Mouse (Mus musculus): ENCODE measurements around the gene Klhl41. TPM values are rescaled to one million over a fixed set of nuclear protein-coding genes. Genes with fewer than 3 reads are reported as not detected.
"Not testable (repeated sequence)": the region's sequence is repeated elsewhere in the genome, so short reads cannot be mapped to it uniquely, and the experiment has no call there.

The Klhl41 gene
- polyA plus RNA-seq, 1 experiment from 2014 or later = 22.4 TPM

DNA sequence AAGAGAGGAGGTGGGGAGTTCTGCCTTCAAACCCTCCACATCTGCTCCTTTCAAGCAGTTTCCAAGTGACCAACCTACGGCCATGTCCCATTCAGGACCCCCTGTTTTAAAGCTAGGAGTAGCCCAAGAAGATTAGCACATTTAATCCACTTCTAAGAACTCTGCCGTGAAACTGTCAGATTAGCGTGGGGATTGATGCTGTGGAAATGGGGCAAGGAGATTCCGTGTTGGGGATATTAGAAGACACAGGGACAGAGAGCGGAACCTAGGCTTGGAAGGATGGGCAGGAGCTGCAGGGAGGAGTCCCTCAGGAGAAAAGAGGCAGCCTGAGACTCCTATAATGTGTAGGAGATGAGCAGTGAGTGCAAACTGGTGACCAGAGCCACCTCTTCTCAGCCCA is 20.2 kb upstream of the Klhl41 start:
- Histone ChIP-seq H3K4me2 (replicated peaks) (no peak overlapping the region), H3K4me1 (peaks cover 10% of the 10 kb centered on the region), H3K36me3 (peaks cover 8% of the 10 kb centered on the region), H3K9me3 (replicated peaks) (no peaks in the 10 kb centered on the region), H3K9ac (no peak overlapping the region), H3K27me3 (no peaks in the 10 kb centered on the region), H3K4me3 (replicated peaks) (no peak overlapping the region), H3K27ac (replicated peaks) (no peak overlapping the region)
- ATAC-seq (ENCODE audit: insufficient number of reproducible peaks, low FRiP score, low TSS enrichment, low read depth) = no peak
- WGBS = 89% methylated on average over 5 of the region's 5 CpGs

DNA sequence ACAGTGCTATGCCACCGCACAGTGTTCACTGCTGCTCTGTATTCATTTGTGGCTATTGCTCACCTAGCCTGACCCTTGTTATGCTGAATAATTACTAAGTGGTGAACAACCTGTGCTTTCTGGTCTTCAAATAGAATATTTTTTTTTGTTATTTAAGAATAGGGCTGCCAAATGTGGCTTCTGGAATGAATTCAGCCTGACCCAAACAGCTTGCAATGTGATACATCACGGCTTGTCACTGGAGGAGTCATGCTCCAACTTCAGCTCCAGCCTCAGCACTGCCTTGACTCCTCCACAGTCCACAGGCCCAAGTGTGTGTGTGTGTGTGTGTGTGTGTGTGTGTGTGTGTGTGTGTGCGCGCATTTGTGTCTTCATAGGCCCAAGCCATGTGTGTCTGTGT is 10.6 kb upstream of the Klhl41 start:
- 86% methylated on average over 4 of the region's 4 CpGs for WGBS
- no peaks in the 10 kb centered on the region for H3K27me3 ChIP-seq
- no peak overlapping the region for H3K4me3 ChIP-seq (replicated peaks)
- H3K4me2 ChIP-seq (replicated peaks) = no peak overlapping the region
- H3K9ac ChIP-seq = no peak overlapping the region
- no peak overlapping the region for H3K27ac ChIP-seq (replicated peaks)
- peaks cover 50% of the 10 kb centered on the region for H3K36me3 ChIP-seq
- no peaks in the 10 kb centered on the region for H3K4me1 ChIP-seq
- ATAC-seq (ENCODE audit: insufficient number of reproducible peaks, low FRiP score, low TSS enrichment, low read depth) = no peak
- no peaks in the 10 kb centered on the region for H3K9me3 ChIP-seq (replicated peaks)

DNA sequence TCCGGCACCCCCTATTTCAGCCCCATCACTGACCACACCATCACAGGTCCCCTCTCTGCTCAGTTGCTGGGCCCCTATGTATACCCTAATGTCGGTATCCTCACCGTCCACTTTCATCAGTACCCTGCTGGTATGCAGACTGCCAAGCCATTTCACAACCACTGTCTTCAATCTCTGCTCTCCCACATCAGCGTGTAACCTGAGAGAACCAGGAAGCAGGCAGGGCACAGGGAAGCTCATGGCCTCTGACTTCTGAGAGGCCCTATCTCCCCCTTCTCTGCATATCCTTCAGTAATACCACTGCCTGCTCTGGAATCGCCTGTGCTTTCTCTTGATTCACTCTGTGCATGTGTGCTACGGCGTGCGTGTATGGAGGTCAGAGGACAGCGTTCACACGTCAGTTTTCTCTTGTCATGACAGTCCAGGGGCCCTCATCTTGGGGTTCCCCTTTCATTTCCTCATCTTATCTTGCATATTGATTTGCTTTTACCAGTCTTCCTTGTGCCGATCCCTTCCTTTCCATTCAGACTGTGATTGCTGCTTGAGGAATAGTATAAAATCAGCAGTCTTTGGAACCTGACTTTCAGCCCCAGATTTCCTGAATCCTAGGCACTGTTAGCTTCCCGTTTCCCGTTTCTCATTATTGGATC is 6.0 kb upstream of the Klhl41 start:
- Histone ChIP-seq H3K4me3 (replicated peaks) (no peak overlapping the region), H3K27me3 (no peaks in the 10 kb centered on the region), H3K36me3 (peaks cover 41% of the 10 kb centered on the region), H3K9ac (no peak overlapping the region), H3K4me1 (no peaks in the 10 kb centered on the region), H3K9me3 (replicated peaks) (no peaks in the 10 kb centered on the region), H3K4me2 (replicated peaks) (no peak overlapping the region), H3K27ac (replicated peaks) (no peak overlapping the region)
- 65% methylated on average over 13 of the region's 13 CpGs for WGBS
- no peak for ATAC-seq (ENCODE audit: insufficient number of reproducible peaks, low FRiP score, low TSS enrichment, low read depth)

DNA sequence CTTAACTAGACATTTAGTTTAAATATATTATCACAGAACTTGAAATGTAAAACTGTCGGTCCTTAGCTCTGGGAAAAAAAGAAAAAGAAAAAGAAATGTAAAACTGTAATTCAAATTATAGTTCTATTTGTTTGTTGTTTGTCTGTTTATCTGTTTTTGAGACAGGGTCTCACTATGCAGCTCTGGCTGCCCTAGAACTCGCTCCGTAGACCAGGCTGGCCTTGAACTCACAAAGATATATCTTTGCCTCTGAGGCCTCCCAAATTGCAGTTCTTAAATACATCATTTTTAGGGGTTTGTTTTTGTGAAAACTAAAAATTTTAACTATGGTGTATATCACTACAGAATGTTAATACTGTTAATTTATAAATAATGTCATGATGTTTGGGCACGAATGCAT is 2.3 kb upstream of the Klhl41 start:
- no peak overlapping the region for H3K27ac ChIP-seq (replicated peaks)
- H3K4me1 ChIP-seq = no peaks in the 10 kb centered on the region
- no peak overlapping the region for H3K9ac ChIP-seq
- H3K4me2 ChIP-seq (replicated peaks) = no peak overlapping the region
- no peaks in the 10 kb centered on the region for H3K9me3 ChIP-seq (replicated peaks)
- 95% methylated on average over 4 of the region's 4 CpGs for WGBS
- H3K36me3 ChIP-seq = peaks cover 23% of the 10 kb centered on the region; the same call in 1 of the 2 replicates
- no peak overlapping the region for H3K4me3 ChIP-seq (replicated peaks)
- no peak for ATAC-seq (ENCODE audit: insufficient number of reproducible peaks, low FRiP score, low TSS enrichment, low read depth)
- no peaks in the 10 kb centered on the region for H3K27me3 ChIP-seq

DNA sequence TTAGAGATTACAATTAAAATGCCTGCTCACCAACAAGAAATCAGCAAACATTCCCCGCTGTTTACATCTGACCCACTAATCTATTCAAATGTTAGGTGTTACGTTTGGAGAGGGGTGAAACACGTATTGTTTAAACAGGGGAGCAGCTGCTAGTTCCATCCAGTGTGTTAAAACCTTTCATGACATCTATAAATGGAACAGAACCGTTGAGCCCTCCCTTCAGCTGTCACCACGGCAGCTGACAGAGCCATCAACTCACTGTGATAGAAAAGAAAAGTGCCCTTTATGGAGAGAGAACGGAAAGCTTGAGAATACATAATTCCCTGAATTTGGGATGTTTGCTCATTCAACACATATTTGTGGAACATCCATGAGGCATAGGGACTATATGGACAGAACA is 1.5 kb upstream of the Klhl41 start:
- Histone ChIP-seq H3K9me3 (replicated peaks) (no peaks in the 10 kb centered on the region), H3K9ac (no peak overlapping the region), H3K4me1 (no peaks in the 10 kb centered on the region), H3K27me3 (no peaks in the 10 kb centered on the region), H3K27ac (replicated peaks) (no peak overlapping the region; the same call in 1 of the 2 replicates), H3K36me3 (peaks cover 21% of the 10 kb centered on the region; the same call in 1 of the 2 replicates), H3K4me2 (replicated peaks) (no peak overlapping the region), H3K4me3 (replicated peaks) (no peak overlapping the region)
- no peak for ATAC-seq (ENCODE audit: insufficient number of reproducible peaks, low FRiP score, low TSS enrichment, low read depth)
- WGBS = 74% methylated on average over 6 of the region's 6 CpGs

DNA sequence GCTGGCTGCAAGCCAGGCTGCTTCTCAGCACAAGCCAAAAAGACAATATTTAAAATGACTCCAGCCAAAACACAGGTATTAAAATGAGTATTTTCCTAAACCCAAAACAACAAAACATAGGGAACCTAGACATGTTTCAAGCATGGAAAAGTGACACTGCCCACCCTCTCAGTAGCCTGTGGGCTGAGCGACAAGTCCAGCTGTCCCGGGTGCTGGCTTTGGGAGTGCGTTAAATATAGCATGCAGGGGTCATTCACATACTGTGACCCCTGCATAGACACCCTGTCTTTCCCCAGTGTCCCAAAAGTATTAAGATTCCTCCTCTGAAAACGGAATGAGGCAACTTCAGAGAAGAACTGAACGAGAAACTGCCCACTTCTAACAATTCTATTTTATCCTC is 3.8 kb downstream of the Klhl41 start:
- H3K36me3 ChIP-seq = 0 out of 2 replicates have a peak, but pooled peaks cover 4% of the 10 kb centered on the region
- 64% methylated on average over 5 of the region's 5 CpGs for WGBS
- H3K4me2 ChIP-seq (replicated peaks) = no peak overlapping the region
- no peaks in the 10 kb centered on the region for H3K27me3 ChIP-seq
- H3K27ac ChIP-seq (replicated peaks) = no peak overlapping the region
- H3K4me1 ChIP-seq = no peaks in the 10 kb centered on the region
- no peak overlapping the region for H3K4me3 ChIP-seq (replicated peaks)
- H3K9me3 ChIP-seq (replicated peaks) = no peaks in the 10 kb centered on the region
- no peak overlapping the region for H3K9ac ChIP-seq
- ATAC-seq (ENCODE audit: insufficient number of reproducible peaks, low FRiP score, low TSS enrichment, low read depth) = no peak

DNA sequence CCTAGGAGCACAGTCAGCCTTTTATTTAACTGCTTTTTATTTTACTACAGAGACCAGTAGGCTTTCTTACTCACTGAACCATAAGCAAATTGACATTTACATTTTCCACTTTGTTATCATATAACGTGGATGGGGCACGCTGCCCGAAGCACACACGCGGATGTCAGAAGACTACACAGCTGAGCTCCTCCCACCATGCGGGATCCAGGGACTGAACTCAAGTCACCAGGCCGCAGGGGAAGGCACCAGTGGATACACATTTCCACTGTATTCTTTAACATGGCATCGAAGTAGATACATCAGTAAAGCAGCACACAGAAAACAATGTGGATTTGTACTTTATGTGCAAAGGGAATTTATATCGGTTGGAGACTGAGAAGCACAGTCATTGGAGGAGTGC is 5.3 kb downstream of the Klhl41 start:
- Histone ChIP-seq H3K9me3 (replicated peaks) (no peaks in the 10 kb centered on the region), H3K4me3 (replicated peaks) (no peak overlapping the region), H3K27ac (replicated peaks) (no peak overlapping the region), H3K36me3 (peaks cover 8% of the 10 kb centered on the region; the same call in 1 of the 2 replicates), H3K27me3 (no peaks in the 10 kb centered on the region), H3K9ac (no peak overlapping the region), H3K4me2 (replicated peaks) (no peak overlapping the region), H3K4me1 (no peaks in the 10 kb centered on the region)
- 86% methylated on average over 9 of the region's 9 CpGs for WGBS
- no peak for ATAC-seq (ENCODE audit: insufficient number of reproducible peaks, low FRiP score, low TSS enrichment, low read depth)

DNA sequence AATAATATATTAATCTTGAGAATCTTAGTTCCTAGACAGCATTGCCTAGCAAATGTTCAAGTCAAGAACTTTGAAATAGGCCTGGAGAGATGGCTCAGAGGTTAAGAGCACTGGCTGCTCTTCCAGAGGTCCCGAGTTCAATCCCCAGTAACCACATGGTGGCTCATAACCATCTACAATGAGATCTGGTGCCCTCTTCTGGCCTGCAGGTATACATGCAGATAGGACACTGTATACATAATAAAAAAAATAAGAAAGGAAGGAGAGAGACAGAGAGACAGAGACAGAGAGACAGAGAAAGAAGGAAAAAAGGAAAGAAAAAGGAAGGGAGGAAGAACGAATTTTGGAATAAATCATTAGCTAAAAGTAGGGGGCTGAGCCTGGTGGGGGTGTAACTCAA is 6.8 kb downstream of the Klhl41 start:
- ATAC-seq (ENCODE audit: insufficient number of reproducible peaks, low FRiP score, low TSS enrichment, low read depth) = no peak
- H3K9ac ChIP-seq = no peak overlapping the region
- no peaks in the 10 kb centered on the region for H3K9me3 ChIP-seq (replicated peaks)
- H3K4me2 ChIP-seq (replicated peaks) = no peak overlapping the region
- H3K4me1 ChIP-seq = no peaks in the 10 kb centered on the region
- H3K27ac ChIP-seq (replicated peaks) = no peak overlapping the region
- 66% methylated on average over 2 of the region's 2 CpGs for WGBS
- H3K36me3 ChIP-seq = peaks cover 4% of the 10 kb centered on the region; the same call in 1 of the 2 replicates
- no peak overlapping the region for H3K4me3 ChIP-seq (replicated peaks)
- no peaks in the 10 kb centered on the region for H3K27me3 ChIP-seq

DNA sequence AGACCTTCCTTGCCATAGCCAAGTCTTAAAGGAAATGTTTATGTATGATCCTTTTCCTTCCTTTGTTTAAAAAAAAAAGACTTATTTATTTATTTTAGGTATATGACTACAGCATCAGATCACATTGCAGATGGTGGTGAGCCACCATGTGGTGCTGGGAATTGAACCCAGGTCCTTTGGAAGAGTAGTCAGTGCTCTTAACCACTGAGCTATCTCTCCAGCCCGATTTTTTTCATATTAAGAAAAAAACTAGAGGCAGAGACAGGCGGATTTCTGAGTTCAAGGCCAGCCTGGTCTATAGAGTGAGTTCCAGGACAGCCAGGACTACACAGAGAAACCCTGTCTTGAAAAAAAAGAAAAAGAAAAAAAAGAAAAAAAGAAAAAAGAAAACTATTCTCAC is 7.3 kb downstream of the Klhl41 start:
- H3K9me3 ChIP-seq (replicated peaks); H3K27me3 ChIP-seq; H3K9ac ChIP-seq; H3K36me3 ChIP-seq; H3K27ac ChIP-seq (replicated peaks); ATAC-seq (ENCODE audit: insufficient number of reproducible peaks, low FRiP score, low TSS enrichment, low read depth); H3K4me1 ChIP-seq; H3K4me3 ChIP-seq (replicated peaks); H3K4me2 ChIP-seq (replicated peaks): not testable (repeated sequence)
- WGBS = 77% methylated on average over 2 of the region's 2 CpGs

DNA sequence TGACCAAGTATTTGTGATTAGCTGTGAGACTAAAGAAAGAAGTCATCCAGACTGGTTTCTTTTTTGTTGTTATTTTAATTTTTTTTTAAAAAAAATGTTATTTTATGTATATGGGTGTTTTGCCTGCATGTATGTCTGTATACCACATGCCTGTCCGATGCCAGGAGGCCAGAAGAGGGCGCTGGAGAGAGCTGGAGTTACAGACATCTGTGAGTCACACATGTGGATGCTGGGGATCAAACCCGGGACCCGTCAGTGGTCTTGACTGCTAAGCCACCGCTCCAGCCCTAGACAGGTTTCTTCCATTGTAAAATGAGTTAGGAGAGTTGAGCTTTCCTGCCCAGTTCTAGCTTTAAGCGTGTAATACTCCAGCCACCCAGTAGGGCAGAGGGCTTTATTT is 10.1 kb downstream of the Klhl41 start:
- no peak for ATAC-seq (ENCODE audit: insufficient number of reproducible peaks, low FRiP score, low TSS enrichment, low read depth)
- H3K27me3 ChIP-seq = no peaks in the 10 kb centered on the region
- WGBS = 62% methylated on average over 6 of the region's 6 CpGs

DNA sequence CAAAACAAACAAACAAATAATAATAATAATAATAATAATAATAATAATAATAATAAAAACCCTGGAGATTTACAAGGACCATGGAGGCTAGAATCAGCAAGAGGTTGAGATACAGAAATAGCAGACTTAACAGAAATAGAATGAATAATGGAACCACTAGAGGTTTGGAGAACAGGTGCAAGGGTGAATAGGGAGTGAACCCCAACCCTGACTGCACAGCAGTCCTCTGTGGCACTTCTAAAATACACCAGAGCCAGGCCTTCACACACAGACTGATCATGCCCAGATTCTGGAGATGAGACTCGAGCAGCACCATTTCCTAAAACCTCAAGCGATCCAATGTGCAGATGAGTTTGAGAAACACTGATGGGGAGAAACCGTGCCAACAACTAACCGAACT is 12.0 kb downstream of the Klhl41 start:
- Histone ChIP-seq H3K9me3 (replicated peaks) (no peaks in the 10 kb centered on the region), H3K4me3 (replicated peaks) (no peak overlapping the region), H3K36me3 (peaks cover 9% of the 10 kb centered on the region; the same call in 1 of the 2 replicates), H3K4me1 (no peaks in the 10 kb centered on the region), H3K9ac (no peak overlapping the region), H3K27me3 (no peaks in the 10 kb centered on the region), H3K4me2 (replicated peaks) (no peak overlapping the region), H3K27ac (replicated peaks) (no peak overlapping the region)
- 87% methylated on average over 4 of the region's 4 CpGs for WGBS
- ATAC-seq (ENCODE audit: insufficient number of reproducible peaks, low FRiP score, low TSS enrichment, low read depth) = no peak

More for the DNA sequence above, 10.1 kb downstream of the Klhl41 start:
- no peaks in the 10 kb centered on the region for H3K4me1 ChIP-seq
- H3K4me3 ChIP-seq (replicated peaks) = no peak overlapping the region
- no peaks in the 10 kb centered on the region for H3K9me3 ChIP-seq (replicated peaks)
- H3K27ac ChIP-seq (replicated peaks) = no peak overlapping the region
- H3K4me2 ChIP-seq (replicated peaks) = no peak overlapping the region
- H3K36me3 ChIP-seq = peaks cover 4% of the 10 kb centered on the region; the same call in 1 of the 2 replicates
- H3K9ac ChIP-seq = no peak overlapping the region

Data from embryonic facial prominence, embryonic 15.5 days (tissue).